Mouse (Mus musculus) cerebellum, postnatal 4 days (tissue): ENCODE results near the gene Asic3.

Source experiments
- DNase-seq, 2 experiments: peaks; one replicate each; pipeline ENCODE4 v3.0.0; 2022; ENCODE audit warnings: low spot score in 2 of 2, mixed read lengths in 1 of 2

Asic3 gene

DNA sequence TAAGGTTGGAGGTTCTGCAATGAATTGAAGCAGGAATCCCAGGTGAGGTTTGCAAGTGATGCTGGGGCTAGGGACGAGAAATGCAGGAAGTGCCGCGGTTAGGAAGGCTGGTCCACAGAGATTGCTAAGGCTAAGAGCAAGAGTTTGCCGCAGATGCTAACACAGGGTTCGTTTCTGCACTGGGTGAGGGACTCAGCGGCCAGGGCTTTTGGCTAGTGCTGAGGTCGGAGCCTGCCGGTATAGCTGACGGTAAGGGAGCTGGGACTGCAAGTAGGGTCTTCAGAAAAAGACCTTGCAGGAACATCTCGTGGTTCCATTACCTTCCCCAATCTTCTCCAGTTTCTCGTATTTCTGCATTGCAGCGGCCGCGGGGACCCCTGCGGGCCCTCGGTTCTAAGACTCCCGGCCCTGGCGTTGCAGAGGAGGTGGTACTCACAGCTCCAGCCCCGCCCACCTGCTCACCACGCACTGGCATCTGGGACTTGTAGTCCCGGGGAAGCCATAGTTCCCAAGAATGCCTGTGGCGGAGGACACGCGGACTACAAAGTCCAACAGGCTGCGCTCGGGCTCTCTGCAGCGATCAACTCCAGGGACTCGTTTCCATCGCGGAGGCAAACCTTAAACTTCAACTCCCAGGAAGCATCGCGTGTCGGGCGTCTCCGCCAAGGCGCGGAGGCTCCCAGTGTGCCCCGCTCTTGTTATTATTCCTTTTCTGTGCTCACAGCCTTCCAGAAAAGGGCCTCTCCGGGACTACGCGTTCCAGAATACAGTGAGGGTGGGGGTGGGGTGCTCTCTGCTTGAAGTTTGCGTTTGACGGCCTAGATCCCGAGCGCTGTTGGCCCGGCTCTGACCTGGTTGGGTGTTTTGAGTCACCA, 10.2 kb downstream of the Asic3 start, which contains the start of the genes Cdk5 and Slc4a2:
Gene Cdk5 (minus strand): TSS at position 402 of the 875 bp plus-strand sequence.
Gene Slc4a2 (plus strand): TSS at position 709 of the 875 bp plus-strand sequence.
- peak; percentile 86 to 96 for DNase-seq

DNA sequence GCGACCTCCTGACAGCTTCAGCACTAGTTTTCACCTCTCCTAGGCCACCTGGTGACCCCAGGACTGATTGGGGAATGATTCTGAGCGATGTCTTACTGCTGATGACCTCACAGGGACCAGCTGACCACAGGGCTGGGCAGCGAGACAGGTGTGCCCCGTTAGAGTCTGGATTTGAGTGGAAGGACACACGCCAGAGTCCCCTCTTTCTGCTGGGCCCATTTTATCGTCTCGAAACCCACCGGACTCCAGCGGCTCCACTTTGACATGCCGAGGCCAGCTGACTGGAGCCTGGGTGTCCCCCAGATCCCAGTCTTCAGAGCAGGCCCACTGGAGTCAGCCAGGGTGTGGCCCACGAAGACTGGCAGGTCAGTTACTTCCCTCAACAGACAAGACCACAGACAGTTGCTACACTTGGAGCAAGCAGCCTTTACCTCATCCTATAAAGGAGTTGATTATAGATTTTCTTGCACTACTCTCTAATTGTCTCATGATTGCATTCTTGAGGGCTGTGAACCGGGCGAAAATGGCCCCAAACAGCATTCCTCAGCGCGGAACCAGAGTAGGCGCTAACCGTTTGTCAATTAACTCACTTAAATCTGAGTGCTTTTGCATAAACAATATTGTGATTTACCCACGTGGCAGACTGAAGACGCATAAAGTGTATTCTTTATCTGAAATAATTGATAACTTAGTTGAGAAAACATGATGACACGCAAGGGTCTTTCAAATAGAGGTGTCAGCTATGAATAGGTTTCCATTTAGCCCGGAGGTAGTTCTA, 11.0 kb downstream of the Asic3 start:
- DNase-seq, result no peak

DNA sequence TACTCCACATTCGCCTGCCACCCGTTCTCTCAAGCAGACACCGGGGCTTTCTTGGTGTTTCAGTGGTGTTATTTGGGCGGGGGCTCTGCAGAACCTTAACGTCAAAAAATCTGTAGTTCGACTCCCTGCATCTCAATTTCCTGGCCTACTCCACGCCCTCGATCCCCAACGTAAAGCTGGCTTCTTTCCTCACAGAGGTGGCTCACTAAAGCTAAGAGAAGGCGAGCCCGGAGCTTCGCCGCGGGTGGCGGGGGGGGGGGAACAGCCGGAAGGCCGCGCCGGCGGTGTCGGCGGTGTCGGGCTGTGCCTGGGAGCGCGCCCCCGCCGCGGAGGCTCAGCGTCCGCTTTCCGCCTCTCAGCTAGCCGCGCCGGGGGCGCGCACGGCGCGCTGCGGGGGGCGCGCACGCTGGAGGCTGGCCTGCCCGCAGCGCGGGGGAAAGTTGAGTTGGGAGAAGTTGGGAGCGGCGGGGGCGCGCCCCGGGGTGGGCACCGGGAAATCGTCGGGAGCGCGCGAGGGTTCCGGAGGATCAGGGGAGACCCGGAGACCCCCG, 11.7 kb downstream of the Asic3 start:
- peak in 1 of 2 experiments; percentile 78 for DNase-seq

DNA sequence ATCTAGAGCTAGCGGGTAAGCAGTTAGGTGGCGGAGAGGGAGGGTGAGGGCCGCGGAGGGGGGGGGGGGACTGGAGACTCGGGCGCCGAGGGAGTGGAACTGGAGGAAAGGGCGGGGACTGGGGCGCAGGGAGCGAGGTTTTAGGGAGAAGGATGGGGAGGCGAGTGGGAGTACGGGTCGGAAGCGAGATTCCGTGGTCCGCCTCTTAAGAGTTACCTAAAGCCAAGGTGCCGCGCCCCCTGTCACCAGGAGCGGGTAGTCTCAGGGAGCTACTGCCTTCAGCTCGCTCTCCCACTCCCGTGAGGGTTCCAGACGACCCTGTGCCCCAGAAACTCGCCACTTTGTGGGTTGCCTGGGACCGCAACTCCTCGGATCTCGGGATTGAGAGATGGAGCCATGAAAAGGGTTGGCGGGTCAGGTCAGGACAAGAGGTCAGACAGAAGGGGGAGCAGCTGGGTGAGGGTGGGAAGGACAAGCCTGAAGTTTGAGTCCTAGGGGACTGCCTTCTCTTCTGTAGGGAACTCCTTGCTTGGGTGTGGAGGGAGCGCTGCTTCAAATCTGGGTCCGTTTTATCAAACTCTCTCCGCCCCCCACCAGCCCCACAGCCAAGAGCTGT, 12.3 kb downstream of the Asic3 start:
- peak in 1 of 2 experiments; percentile 41 for DNase-seq

DNA sequence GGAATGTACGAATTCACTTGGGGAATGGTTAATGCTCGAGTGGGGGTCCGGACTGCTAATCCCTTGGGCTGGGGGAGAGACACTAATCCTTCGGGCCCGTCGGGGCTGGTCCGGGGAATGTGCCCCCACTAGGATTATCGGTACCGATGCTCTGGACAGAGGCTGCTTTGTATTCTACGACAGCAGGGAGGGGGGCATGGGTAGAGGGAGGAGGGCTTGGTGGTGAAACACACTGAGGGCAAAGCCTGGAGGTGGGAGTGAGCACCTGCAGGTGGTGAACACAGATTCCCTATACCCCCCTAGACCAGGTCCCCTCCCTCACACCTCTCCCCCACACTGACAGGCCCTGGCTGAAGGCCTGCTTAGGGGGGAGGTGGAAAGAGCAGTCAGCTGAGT, 12.8 kb downstream of the Asic3 start:
- no peak for DNase-seq

GRCm38 (mm10) chr5:24426556-24427284, 13.5 kb downstream of the Asic3 start:
- DNase-seq, result no peak

- DNase-seq, result no peak
These were observed 14.1 kb downstream of the Asic3 start for GRCm38 (mm10) chr5:24427285-24427633.

GRCm38 (mm10) chr5:24427981-24428402, 14.8 kb downstream of the Asic3 start:
- no peak for DNase-seq

GRCm38 (mm10) chr5:24428596-24428995, 15.4 kb downstream of the Asic3 start:
- DNase-seq, result no peak

DNA sequence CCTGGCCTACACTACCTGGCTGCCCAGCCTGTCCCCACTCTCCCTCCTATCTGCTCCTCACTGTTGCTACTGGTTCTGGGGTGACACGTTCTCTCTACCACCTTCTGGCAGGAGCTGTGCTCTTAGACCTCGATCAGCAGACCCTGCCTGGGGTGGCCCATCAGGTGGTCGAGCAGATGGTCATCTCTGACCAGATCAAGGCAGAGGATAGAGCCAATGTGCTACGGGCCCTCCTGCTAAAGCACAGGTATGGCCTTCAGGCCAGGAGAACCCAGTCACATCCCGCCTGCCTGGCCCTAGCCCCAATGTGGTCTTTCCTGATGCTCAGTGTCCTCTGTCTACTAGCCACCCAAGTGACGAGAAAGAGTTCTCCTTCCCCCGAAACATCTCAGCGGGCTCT, 20.8 kb downstream of the Asic3 start:
- no peak for DNase-seq

DNA sequence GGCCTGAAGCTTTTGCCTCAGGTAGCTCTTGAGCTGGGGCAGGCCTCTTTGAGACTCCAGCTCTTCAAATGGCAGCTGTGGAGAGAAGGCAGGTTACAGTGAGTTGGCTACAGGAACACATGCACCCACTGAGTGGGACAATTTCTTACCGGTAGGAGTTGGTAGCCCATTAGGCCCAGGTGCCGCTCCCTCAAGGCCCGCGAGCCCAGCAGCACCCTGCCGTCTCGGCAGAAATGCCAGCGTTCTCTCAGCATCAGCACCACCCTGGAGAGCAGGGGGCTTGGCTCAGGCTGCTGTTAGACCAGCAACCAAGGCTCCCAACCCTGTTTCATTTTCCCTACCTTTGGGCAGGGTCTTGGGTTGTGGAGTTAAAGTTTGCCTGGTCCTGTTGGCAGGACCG, 28.0 kb downstream of the Asic3 start:
- DNase-seq, result no peak

- no peak for DNase-seq
These were observed 28.8 kb downstream of the Asic3 start for GRCm38 (mm10) chr5:24442029-24442428.

DNA sequence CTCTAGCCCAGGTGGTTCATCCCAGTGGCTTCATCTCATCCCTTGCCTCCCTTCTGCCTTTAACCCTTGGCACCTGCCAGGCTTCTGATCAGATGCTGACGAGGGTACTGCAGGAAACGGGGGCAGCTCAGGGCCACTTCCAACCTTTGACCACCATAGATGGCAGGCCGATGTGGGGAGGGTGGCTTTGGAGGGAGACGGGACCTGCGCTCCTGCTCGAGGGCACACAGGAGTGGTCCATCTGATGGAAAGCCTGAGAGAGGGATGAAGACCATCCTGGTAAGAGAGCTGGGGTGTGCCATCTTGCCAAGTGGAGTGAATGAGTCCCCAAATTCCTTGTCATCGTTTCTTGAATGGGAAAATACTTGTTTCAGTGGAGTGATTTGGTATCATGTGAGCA, 30.0 kb downstream of the Asic3 start:
- no peak for DNase-seq

DNA sequence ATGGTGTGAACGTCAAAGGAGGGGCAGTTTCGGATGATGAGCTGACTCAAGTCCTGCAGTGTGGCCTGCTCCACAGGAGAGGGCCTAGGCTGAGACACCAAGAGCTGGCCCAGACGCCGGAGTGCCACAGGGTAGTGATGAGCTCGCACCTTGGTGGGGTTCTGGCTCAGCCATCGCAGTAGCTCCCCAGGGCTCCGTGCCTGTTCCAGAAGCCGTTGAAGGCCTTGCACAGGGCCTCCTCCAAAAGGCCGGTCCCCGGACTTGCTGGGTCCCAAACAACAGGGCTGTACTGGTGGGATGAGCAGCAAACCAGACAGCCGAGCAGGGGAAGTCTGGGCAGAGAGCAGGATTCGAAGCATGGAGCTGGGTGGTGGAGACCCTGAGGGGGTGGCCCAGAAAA, 30.7 kb downstream of the Asic3 start:
- no peak for DNase-seq

DNA sequence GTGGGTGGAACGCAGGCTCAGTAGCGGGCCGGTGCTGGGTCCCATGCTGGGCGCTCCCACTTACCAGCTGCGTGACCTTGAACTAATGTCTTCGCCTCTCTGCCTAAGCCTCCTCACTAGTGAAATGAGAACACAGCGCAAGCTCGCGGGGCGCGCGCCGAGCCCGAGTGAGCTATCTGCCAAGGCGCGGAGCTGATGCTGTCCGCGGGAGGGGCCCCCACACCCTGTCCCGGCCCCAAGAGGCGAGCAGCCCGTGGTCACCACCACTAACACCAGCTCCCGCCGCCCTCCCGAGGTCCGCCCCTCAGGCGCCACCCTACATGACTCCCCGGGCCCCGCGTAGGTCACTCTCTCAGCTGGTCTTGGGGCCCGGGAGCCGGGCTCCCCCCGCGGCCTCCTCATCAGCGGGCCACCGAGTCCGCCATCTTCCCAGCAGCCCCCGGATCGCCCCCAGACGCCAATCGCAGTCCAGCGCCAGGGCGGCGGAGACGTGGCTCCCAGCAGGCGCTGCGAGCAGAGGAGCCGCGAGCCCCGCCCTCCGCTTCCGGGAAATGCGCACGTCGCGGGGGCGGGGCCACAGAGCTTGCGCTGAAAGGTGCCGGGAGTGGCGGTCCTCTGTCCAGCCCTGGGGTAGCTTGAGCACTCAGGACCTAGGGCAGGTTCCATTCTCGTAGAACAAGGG, 31.7 kb downstream of the Asic3 start, which contains the start of gene Fastk:
Gene Fastk (minus strand): TSS at position 542 of the 682 bp plus-strand sequence.
- DNase-seq, result peak; percentile 86 to 92

DNA sequence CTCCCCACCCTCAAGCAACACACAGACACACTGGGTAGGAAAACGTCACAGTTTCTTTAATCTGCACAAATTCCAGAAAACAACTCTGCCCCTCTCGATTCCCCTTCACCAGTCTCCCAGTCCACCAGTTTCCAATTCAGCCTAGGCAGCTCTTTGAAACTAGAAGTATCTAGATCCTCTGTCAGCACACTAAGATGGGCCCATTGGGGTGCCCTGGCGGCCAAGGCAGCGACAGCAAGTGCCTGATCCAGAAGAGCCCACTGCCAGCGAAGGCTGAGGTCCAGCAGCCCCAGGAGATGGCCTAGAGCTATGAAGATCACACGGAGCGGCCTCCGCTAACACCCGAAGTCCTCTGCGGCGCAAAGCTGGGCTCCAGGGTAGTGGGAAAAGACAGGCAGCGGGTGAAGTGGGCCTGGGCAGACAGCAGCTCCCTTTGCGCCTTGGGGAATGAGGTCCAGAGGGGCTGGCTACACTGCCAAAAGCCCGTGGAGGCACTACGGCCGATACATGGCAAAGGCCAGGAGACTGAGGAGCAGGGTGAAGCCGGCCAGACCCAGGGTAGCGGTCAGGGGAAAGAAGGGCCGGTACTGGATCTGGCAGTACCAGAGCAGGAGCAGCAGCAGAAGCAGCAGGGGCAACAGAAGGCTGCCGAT, 32.4 kb downstream of the Asic3 start:
- no peak for DNase-seq

- DNase-seq, result no peak
These were observed 33.4 kb downstream of the Asic3 start for GRCm38 (mm10) chr5:24446630-24447029.

- peak; percentile 61 to 69 for DNase-seq
These were observed 34.6 kb downstream of the Asic3 start, which contains the start of gene Tmub1 for GRCm38 (mm10) chr5:24447624-24448298. Gene Tmub1, minus strand, starts transcription at chr5:24447854.

DNA sequence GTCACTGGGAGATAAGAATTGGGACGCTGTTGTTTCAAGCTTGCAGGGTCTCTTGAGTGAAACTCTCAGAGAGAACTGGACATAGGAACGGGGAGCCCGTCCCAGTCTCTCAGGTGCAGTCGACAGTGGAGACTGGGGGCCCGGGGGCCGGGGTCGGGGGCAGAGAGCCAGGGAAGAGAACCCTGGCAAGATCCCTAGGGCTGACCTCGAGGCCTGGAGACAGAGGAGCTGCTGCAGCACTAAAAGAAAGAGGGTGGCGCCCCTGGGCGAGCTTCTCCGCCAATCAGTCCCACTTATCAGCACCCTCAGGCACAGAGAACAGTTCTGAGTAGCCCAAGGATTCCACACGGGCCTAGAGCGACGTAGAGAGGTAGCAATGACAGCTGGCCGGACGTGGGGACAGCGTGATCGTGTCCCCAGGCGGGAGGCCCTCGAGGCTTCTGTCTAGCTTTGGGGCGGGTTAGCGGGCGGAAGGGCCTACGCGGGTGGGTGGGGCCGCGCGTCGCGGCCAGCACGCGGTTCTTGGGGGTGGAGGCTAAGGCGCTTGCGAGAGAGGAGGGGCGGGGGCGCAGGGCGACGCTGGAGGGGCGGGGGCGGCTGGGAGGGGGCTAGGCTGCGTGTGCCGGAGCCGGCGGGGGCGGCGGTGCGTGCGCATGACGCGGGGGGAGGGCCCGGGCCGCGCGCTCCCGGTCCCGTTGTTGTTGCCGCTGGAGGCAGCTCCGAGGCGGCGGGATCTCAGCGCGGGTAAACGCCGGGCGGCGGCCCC, 38.3 kb downstream of the Asic3 start:
- peak; percentile 80 to 85 for DNase-seq
